Mouse (Mus musculus): ENCODE measurements around the gene Sh2b1.

Sh2b1 gene

GRCm38 (mm10) chr7:126473470-126474086 is 1.6 kb downstream of the Sh2b1 start:
- DNase-seq: no peak

- no peak for DNase-seq
Measured at GRCm38 (mm10) chr7:126472713-126473112, 2.5 kb downstream of the Sh2b1 start.

- no peak for DNase-seq
Measured at GRCm38 (mm10) chr7:126472306-126472705, 2.9 kb downstream of the Sh2b1 start.

GRCm38 (mm10) chr7:126471853-126472252 is 3.4 kb downstream of the Sh2b1 start:
- no peak for DNase-seq

- DNase-seq: no peak
Measured at GRCm38 (mm10) chr7:126471361-126471760, 3.9 kb downstream of the Sh2b1 start.

- DNase-seq: no peak
Measured at GRCm38 (mm10) chr7:126470077-126470476, 5.1 kb downstream of the Sh2b1 start.

GRCm38 (mm10) chr7:126467834-126468627 is 7.2 kb downstream of the Sh2b1 start:
- no peak for DNase-seq

GRCm38 (mm10) chr7:126467271-126467670 is 8.0 kb downstream of the Sh2b1 start:
- peak; percentile 25 to 37 for DNase-seq

GRCm38 (mm10) chr7:126466707-126467106 is 8.5 kb downstream of the Sh2b1 start:
- DNase-seq: no peak

- DNase-seq: no peak
Measured at GRCm38 (mm10) chr7:126466116-126466515, 9.1 kb downstream of the Sh2b1 start.

- DNase-seq: no peak
Measured at GRCm38 (mm10) chr7:126465246-126466030, 9.8 kb downstream of the Sh2b1 start.

GRCm38 (mm10) chr7:126464836-126465235 is 10.4 kb downstream of the Sh2b1 start:
- no peak for DNase-seq

- DNase-seq: no peak
Measured at GRCm38 (mm10) chr7:126464121-126464520, 11.1 kb downstream of the Sh2b1 start.

- no peak for DNase-seq
Measured at GRCm38 (mm10) chr7:126463547-126463946, 11.7 kb downstream of the Sh2b1 start.

- DNase-seq: no peak
Measured at GRCm38 (mm10) chr7:126463004-126463403, 12.2 kb downstream of the Sh2b1 start, which contains the start of gene Atp2a1. Gene Atp2a1 (minus strand): TSS chr7:126463108.

GRCm38 (mm10) chr7:126461626-126462025 is 13.6 kb downstream of the Sh2b1 start:
- DNase-seq: no peak

GRCm38 (mm10) chr7:126460623-126461399 is 14.4 kb downstream of the Sh2b1 start:
- DNase-seq: no peak

GRCm38 (mm10) chr7:126458844-126459618 is 16.2 kb downstream of the Sh2b1 start:
- no peak for DNase-seq

- no peak for DNase-seq
Measured at GRCm38 (mm10) chr7:126458225-126458624, 17.0 kb downstream of the Sh2b1 start.

- DNase-seq: no peak
Measured at GRCm38 (mm10) chr7:126456382-126457266, 18.6 kb downstream of the Sh2b1 start.

GRCm38 (mm10) chr7:126455242-126455641 is 20.0 kb downstream of the Sh2b1 start:
- no peak for DNase-seq

Measured in cerebellum, postnatal 36 days (tissue).